In the genomic region with DNA sequence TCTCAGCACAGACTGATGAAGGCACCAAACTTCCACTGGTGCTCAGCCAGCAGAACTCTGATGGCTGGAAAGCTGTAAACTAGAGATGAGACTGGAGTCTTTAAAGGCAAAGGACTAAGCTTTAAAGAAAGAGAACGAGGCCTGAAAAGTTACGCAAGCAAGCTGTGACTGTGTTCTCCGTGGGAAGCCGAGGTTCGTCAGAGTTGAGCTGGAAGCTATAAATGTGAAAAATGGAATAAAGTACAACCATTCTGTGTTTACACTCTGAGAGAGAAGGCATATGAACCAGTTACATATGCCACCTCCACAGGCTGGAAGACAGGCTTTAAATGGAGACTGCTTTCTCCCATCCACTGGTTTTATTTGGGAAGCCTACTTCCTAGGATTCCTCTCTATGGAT, we compare ENCODE assay signal across 26 mouse cellular contexts. TPM values are rescaled to one million over a fixed set of nuclear protein-coding genes. Genes with fewer than 3 reads are reported as not detected.
DNase-seq lines count a peak whose midpoint lies in the region; ATAC-seq and TF ChIP-seq lines count a peak whose summit lies in the region.
"Had no signal": no experiment of that assay in that cellular context is flagged by ENCODE, and none has a peak within 500 bp of the region (broad histone marks: within the 10 kb centered on the region; RNA-seq: fewer than 3 reads in every experiment).

No protein-coding gene starts in this region.

- ATAC-seq in forebrain, postnatal 0 days, result peak; percentile 69
- ATAC-seq in forebrain, embryonic 15.5 days (replicated peaks), result no peak
- no peak for ATAC-seq in activated CD4-positive, CD25-positive, alpha-beta regulatory T cell, adult 4 months
- no peak for ATAC-seq in intestine, embryonic 16.5 days
- ATAC-seq: CD4-positive, CD25-positive, alpha-beta regulatory T cell, adult 4 months; forebrain, embryonic 16.5 days; hindbrain, postnatal 0 days had no signal

- H3K4me1 ChIP-seq in forebrain, postnatal 0 days (ENCODE audit: insufficient read depth), result no peaks in the 10 kb centered on the region
- no peaks in the 10 kb centered on the region for H3K4me1 ChIP-seq in forebrain, embryonic 15.5 days
- H3K4me1 ChIP-seq in intestine, embryonic 16.5 days (ENCODE audit: control insufficient read depth, insufficient read depth, low read length), result no peaks in the 10 kb centered on the region
- H3K4me1 ChIP-seq: embryonic facial prominence, embryonic 12.5 days; limb, embryonic 13.5 days had no signal

- no peak overlapping the region for H3K4me3 ChIP-seq in forebrain, postnatal 0 days (ENCODE audit: low read depth, low read length)
- H3K4me3 ChIP-seq in forebrain, embryonic 15.5 days, result no peak overlapping the region
- H3K4me3 ChIP-seq in intestine, embryonic 16.5 days (ENCODE audit: low read length), result no peak overlapping the region
- H3K4me3 ChIP-seq: embryonic facial prominence, embryonic 12.5 days; limb, embryonic 13.5 days; myocyte had no signal

- DNase-seq in forebrain, postnatal 0 days, result peak; percentile 33
- DNase-seq in layer of hippocampus, adult 9-11 months, result peak; percentile 78
- DNase-seq in left cerebral cortex, postnatal 25 days (ENCODE audit: low spot score in 2 of 2), result peak; percentile 55 to 96
- DNase-seq in right cerebral cortex, postnatal 4 days, result peak; percentile 8
- no peak for DNase-seq in natural killer cell, adult 2 months (ENCODE audit: low spot score in 2 of 2)
- DNase-seq: adrenal gland, adult 2 months; cerebellum, adult 18-20 months; cerebellum, postnatal 36 days; gastrocnemius, postnatal 25 days; heart, postnatal 14 days; kidney, adult 2 months; kidney, postnatal 25 days; midbrain, embryonic 14.5 days; retina, postnatal 1 day had no signal

- no peaks in the 10 kb centered on the region for H3K36me3 ChIP-seq in forebrain, postnatal 0 days (ENCODE audit: insufficient read depth)
- no peaks in the 10 kb centered on the region for H3K36me3 ChIP-seq in forebrain, embryonic 15.5 days
- H3K36me3 ChIP-seq in intestine, embryonic 16.5 days (ENCODE audit: control insufficient read depth, insufficient read depth, low read length), result no peaks in the 10 kb centered on the region
- H3K36me3 ChIP-seq: embryonic facial prominence, embryonic 12.5 days; G1E; limb, embryonic 13.5 days had no signal

- H3K9ac ChIP-seq in forebrain, postnatal 0 days, result no peak overlapping the region
- H3K9ac ChIP-seq in forebrain, embryonic 15.5 days (replicated peaks), result no peak overlapping the region
- no peak overlapping the region for H3K9ac ChIP-seq in intestine, embryonic 16.5 days (ENCODE audit: low read depth, low read length)
- H3K9ac ChIP-seq: embryonic facial prominence, embryonic 12.5 days; limb, embryonic 13.5 days; liver, embryonic 14.5 days had no signal

- intact Hi-C loops in left cerebral cortex, postnatal 25 days (cut with DNase I), result loop anchor here (1.0 to 5.0 kb wide), 4 partner anchors 18 to 479 kb away; no protein-coding TSS in a partner anchor

- WGBS in forebrain, postnatal 0 days, result 78% methylated on average over 5 of the region's 5 CpGs
- WGBS in forebrain, embryonic 15.5 days, result 88% methylated on average over 5 of the region's 5 CpGs
- 80% methylated on average over 5 of the region's 5 CpGs for WGBS in intestine, embryonic 16.5 days

- TF ChIP-seq CTCF in forebrain, postnatal 0 days (IDR thresholded peaks at IDR 0.05; ENCODE audit: low read depth), result no peak

- no peak overlapping the region for H3K27ac ChIP-seq in forebrain, postnatal 0 days (ENCODE audit: low read depth, low read length)
- H3K27ac ChIP-seq in forebrain, embryonic 15.5 days (replicated peaks), result no peak overlapping the region
- no peak overlapping the region for H3K27ac ChIP-seq in intestine, embryonic 16.5 days (ENCODE audit: low read length)
- H3K27ac ChIP-seq: embryonic facial prominence, embryonic 12.5 days; hindbrain, postnatal 0 days; limb, embryonic 13.5 days; liver, embryonic 14.5 days had no signal

- no peak overlapping the region for H3K4me2 ChIP-seq in forebrain, postnatal 0 days (ENCODE audit: low read depth)
- no peak overlapping the region for H3K4me2 ChIP-seq in forebrain, embryonic 15.5 days (replicated peaks)
- H3K4me2 ChIP-seq in intestine, embryonic 16.5 days (ENCODE audit: low read depth, low read length), result no peak overlapping the region
- H3K4me2 ChIP-seq: embryonic facial prominence, embryonic 12.5 days; heart, embryonic 11.5 days; limb, embryonic 13.5 days had no signal

- H3K9me3 ChIP-seq in forebrain, postnatal 0 days (ENCODE audit: low read length), result no peaks in the 10 kb centered on the region
- no peaks in the 10 kb centered on the region for H3K9me3 ChIP-seq in forebrain, embryonic 15.5 days
- H3K9me3 ChIP-seq in intestine, embryonic 16.5 days (ENCODE audit: control insufficient read depth, low read length), result no peaks in the 10 kb centered on the region
- H3K9me3 ChIP-seq: embryonic facial prominence, embryonic 12.5 days; G1E; limb, embryonic 13.5 days had no signal

- H3K27me3 ChIP-seq in forebrain, postnatal 0 days (ENCODE audit: insufficient read depth, low read length), result no peaks in the 10 kb centered on the region
- no peaks in the 10 kb centered on the region for H3K27me3 ChIP-seq in forebrain, embryonic 15.5 days
- no peaks in the 10 kb centered on the region for H3K27me3 ChIP-seq in intestine, embryonic 16.5 days (replicated peaks; ENCODE audit: control insufficient read depth, insufficient read depth, low read length)
- H3K27me3 ChIP-seq: embryonic facial prominence, embryonic 12.5 days; limb, embryonic 13.5 days had no signal

RNA-seq across cellular contexts. Expression of a gene that starts 43.2 kb away (rescaled TPM):
- total RNA-seq in forebrain, postnatal 0 days (2014; rRNA removed), result 3.8 and 6.9 TPM in 2 replicates
- polyA plus RNA-seq in forebrain, postnatal 0 days (2015; fragmentation: Nextera tagmentation; extraction: Ambion mirVana), result 2.4 and 3.3 TPM in 2 replicates
- 7.5 and 7.8 TPM in 2 replicates for polyA plus RNA-seq in forebrain, embryonic 15.5 days (2015; fragmentation: Nextera tagmentation; extraction: Ambion mirVana)
- 10 to 100 TPM in 1 of 2 experiments, 1 to 10 TPM in 1; 8.8 to 10.3 TPM for total RNA-seq in left cerebral cortex, postnatal 25 days (2021)
- polyA plus RNA-seq in activated CD4-positive, CD25-positive, alpha-beta regulatory T cell, adult 4 months (2017; shearing (Covaris generic)), result 1 to 10 TPM; 2.3 to 2.4 TPM
- 6.4 and 6.5 TPM in 2 replicates for polyA plus RNA-seq in intestine, embryonic 16.5 days (2015; fragmentation: Nextera tagmentation; extraction: Ambion mirVana)

Comparison
In these comparisons a context has a peak if more than half of its experiments do, and no peak if none do; other contexts are left out.
1. DNase-seq: peak in forebrain, postnatal 0 days (single experiment), layer of hippocampus, adult 9-11 months (single experiment), left cerebral cortex, postnatal 25 days (2 of 2) and right cerebral cortex, postnatal 4 days (single experiment); none in natural killer cell, adult 2 months (0 of 2).